ENCODE assay signal across 13 mouse cellular contexts in genomic region chr14:114832987-114833386, GRCm38 (mm10).
DNase-seq lines count a peak whose midpoint lies in the region; ATAC-seq and TF ChIP-seq lines count a peak whose summit lies in the region.
"Had no signal": no experiment of that assay in that cellular context is flagged by ENCODE, and none has a peak within 500 bp of the region (broad histone marks: within the 10 kb centered on the region; RNA-seq: fewer than 3 reads in every experiment).

No protein-coding gene starts in this region.

- ATAC-seq in heart, postnatal 0 days (ENCODE audit: insufficient read depth, low read depth): no peak
- no peak for ATAC-seq in liver, embryonic 14.5 days (ENCODE audit: insufficient read depth)
- ATAC-seq in liver, embryonic 12.5 days: no peak

- no peaks in the 10 kb centered on the region for H3K9me3 ChIP-seq in heart, postnatal 0 days (replicated peaks; ENCODE audit: control insufficient read depth, low read length)
- H3K9me3 ChIP-seq in liver, embryonic 14.5 days (ENCODE audit: control insufficient read depth, low read length): no peaks in the 10 kb centered on the region
- H3K9me3 ChIP-seq in liver, embryonic 12.5 days (replicated peaks): no peaks in the 10 kb centered on the region
- H3K9me3 ChIP-seq: embryonic facial prominence, embryonic 10.5 days; forebrain, embryonic 10.5 days; limb, embryonic 13.5 days had no signal

- TF ChIP-seq CTCF in heart, postnatal 0 days (IDR thresholded peaks at IDR 0.05; ENCODE audit: low read depth): peak; percentile 19; the same call in 1 of the 2 replicates
- TF ChIP-seq CTCF in liver, embryonic 14.5 days (IDR thresholded peaks at IDR 0.05; ENCODE audit: low read depth): peak; percentile 45

- no peak overlapping the region for H3K9ac ChIP-seq in heart, postnatal 0 days (replicated peaks; ENCODE audit: low read depth, low read length)
- H3K9ac ChIP-seq in liver, embryonic 14.5 days (replicated peaks): no peak overlapping the region
- no peak overlapping the region for H3K9ac ChIP-seq in liver, embryonic 12.5 days
- H3K9ac ChIP-seq: limb, embryonic 13.5 days had no signal

- no peak overlapping the region for H3K4me3 ChIP-seq in heart, postnatal 0 days (ENCODE audit: low read depth, low read length)
- no peak overlapping the region for H3K4me3 ChIP-seq in liver, embryonic 14.5 days (ENCODE audit: insufficient read depth in 1 of 2, low read depth in 2 of 2, low read length in 2 of 2)
- no peak overlapping the region for H3K4me3 ChIP-seq in liver, embryonic 12.5 days
- H3K4me3 ChIP-seq: embryonic facial prominence, embryonic 10.5 days; forebrain, embryonic 10.5 days; limb, embryonic 13.5 days had no signal

- no peak overlapping the region for H3K4me2 ChIP-seq in heart, postnatal 0 days (ENCODE audit: low read depth, low read length)
- H3K4me2 ChIP-seq in liver, embryonic 14.5 days (ENCODE audit: low read depth): no peak overlapping the region
- H3K4me2 ChIP-seq in liver, embryonic 12.5 days: no peak overlapping the region
- H3K4me2 ChIP-seq: limb, embryonic 13.5 days had no signal

- no peaks in the 10 kb centered on the region for H3K36me3 ChIP-seq in heart, postnatal 0 days (replicated peaks; ENCODE audit: control insufficient read depth, insufficient read depth, low read length)
- no peaks in the 10 kb centered on the region for H3K36me3 ChIP-seq in liver, embryonic 14.5 days (replicated peaks; ENCODE audit: control insufficient read depth, insufficient read depth, low read depth)
- no peaks in the 10 kb centered on the region for H3K36me3 ChIP-seq in liver, embryonic 12.5 days
- H3K36me3 ChIP-seq: embryonic facial prominence, embryonic 10.5 days; forebrain, embryonic 10.5 days; limb, embryonic 13.5 days had no signal

- no peaks in the 10 kb centered on the region for H3K27me3 ChIP-seq in heart, postnatal 0 days (ENCODE audit: control insufficient read depth, insufficient read depth, low read length)
- no peaks in the 10 kb centered on the region for H3K27me3 ChIP-seq in liver, embryonic 14.5 days (ENCODE audit: control insufficient read depth, insufficient read depth, low read length)
- no peaks in the 10 kb centered on the region for H3K27me3 ChIP-seq in liver, embryonic 12.5 days (replicated peaks)
- H3K27me3 ChIP-seq: limb, embryonic 13.5 days had no signal

- H3K4me1 ChIP-seq in heart, postnatal 0 days (ENCODE audit: control insufficient read depth, insufficient read depth): no peaks in the 10 kb centered on the region
- no peaks in the 10 kb centered on the region; a peak in 1 of 4 replicates for H3K4me1 ChIP-seq in liver, embryonic 14.5 days (replicated peaks; ENCODE audit: control insufficient read depth in 2 of 2, insufficient read depth in 2 of 2, low read length in 1 of 2)
- no peaks in the 10 kb centered on the region for H3K4me1 ChIP-seq in liver, embryonic 12.5 days

- no peak overlapping the region for H3K27ac ChIP-seq in heart, postnatal 0 days (ENCODE audit: low read depth)
- no peak overlapping the region for H3K27ac ChIP-seq in liver, embryonic 14.5 days
- no peak overlapping the region for H3K27ac ChIP-seq in liver, embryonic 12.5 days
- H3K27ac ChIP-seq: embryonic facial prominence, embryonic 10.5 days; forebrain, embryonic 10.5 days; limb, embryonic 13.5 days; macrophage had no signal

- no peak for TF ChIP-seq EP300 in heart, postnatal 0 days (IDR thresholded peaks at IDR 0.05; ENCODE audit: low read depth)
- TF ChIP-seq EP300 in liver, embryonic 14.5 days (IDR thresholded peaks at IDR 0.05; ENCODE audit: low read depth): no peak

- peak; percentile 32 for DNase-seq in adrenal gland, postnatal 10 days
- DNase-seq in adrenal gland, adult 8-10 months: no peak
- no peak for DNase-seq in heart, postnatal 0 days (ENCODE audit: low spot score)
- DNase-seq in heart, adult 8-10 months (ENCODE audit: low spot score): no peak
- DNase-seq in liver, embryonic 14.5 days (ENCODE audit: low read depth in 3 of 3, low spot score in 3 of 3): no peak
- peak; percentile 59 for DNase-seq in ZHBTc4 (ENCODE audit: low read depth, low spot score)
- DNase-seq in B cell, adult 2 months: no peak
- DNase-seq: kidney, adult 11 months had no signal

- 60% methylated on average over 11 of the region's 11 CpGs for WGBS in heart, postnatal 0 days
- WGBS in liver, embryonic 14.5 days (ENCODE audit: insufficient replicate concordance): 52% methylated on average over 11 of the region's 11 CpGs
- 55% methylated on average over 11 of the region's 11 CpGs for WGBS in liver, embryonic 12.5 days (ENCODE audit: insufficient replicate concordance)

Comparison
In these comparisons a context has a peak if more than half of its experiments do, and no peak if none do; other contexts are left out.
1. DNase-seq: peak in adrenal gland, postnatal 10 days (single experiment) and ZHBTc4 (single experiment); none in adrenal gland, adult 8-10 months (single experiment), heart, postnatal 0 days (single experiment), heart, adult 8-10 months (single experiment), liver, embryonic 14.5 days (0 of 3) and B cell, adult 2 months (0 of 2).